Mouse (Mus musculus) T-helper 2 cell (primary cell): ENCODE measurements around the gene Dhcr24.

Experiments
- in situ Hi-C: fragments of 300-600 bp; cut with MboI, MseI; formaldehyde crosslinking; loops from one replicate; pipeline ENCODE4 v1.15.1; 2025; ENCODE audit warnings: high pct_unique_total_duplicates

Gene Dhcr24

GRCm38 (mm10) chr4:106560846-106561781, at the start of gene Dhcr24:
Gene Dhcr24 (plus strand): TSS chr4:106561038.
- in situ Hi-C loops = loop anchor here (5.0 to 10.0 kb wide), 2 partner anchors 101 to 424 kb away; no protein-coding TSS in a partner anchor

DNA sequence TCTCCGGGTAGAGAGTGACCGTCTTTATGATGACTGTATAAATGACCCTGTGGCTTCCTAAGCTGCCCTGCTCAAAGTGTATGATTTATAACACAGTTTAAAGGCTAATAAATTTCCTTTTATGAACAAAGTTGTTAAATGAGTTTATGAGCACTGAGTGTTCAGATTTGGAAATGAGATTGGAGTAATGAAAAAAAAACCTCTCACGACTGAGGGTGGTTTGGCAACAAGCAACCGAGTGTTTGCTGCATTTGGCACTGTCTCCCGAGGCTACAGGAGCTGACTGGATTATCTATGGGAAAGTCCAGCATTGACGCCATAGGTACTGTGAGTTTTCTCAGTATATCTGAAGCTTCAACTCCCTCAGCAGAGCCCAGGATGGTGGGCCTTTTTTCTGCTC, 46.2 kb upstream of the Dhcr24 start:
- in situ Hi-C loops = no loop called here

DNA sequence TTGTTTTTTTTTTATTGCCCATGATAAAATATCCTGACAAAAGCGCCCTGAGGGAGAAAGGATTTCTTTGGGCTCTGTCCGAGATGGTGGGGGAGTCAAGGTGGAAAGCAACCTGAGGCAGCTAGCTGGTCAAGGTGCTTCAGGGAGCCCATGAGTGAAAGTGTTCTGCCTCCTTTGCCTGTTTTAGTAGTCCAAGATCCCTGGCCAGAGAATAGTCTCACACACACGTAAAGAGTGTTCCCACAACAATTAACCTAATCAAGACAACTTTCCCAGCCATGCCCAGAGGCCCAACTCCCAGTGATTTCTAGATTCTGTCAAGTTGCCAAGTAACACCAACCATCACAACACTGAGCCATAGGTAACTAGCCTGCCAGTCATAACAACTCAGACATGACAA, 38.3 kb upstream of the Dhcr24 start:
- in situ Hi-C loops = loop anchor here (10.0 kb wide), 1 partner anchor 48 kb away; no protein-coding TSS in a partner anchor

GRCm38 (mm10) chr4:106524131-106524530, 36.7 kb upstream of the Dhcr24 start:
- in situ Hi-C loops = loop anchor here (10.0 kb wide), 1 partner anchor 49 kb away; no protein-coding TSS in a partner anchor

GRCm38 (mm10) chr4:106525001-106525400, 35.8 kb upstream of the Dhcr24 start:
- in situ Hi-C loops = loop anchor here (10.0 kb wide), 1 partner anchor 50 kb away; no protein-coding TSS in a partner anchor

GRCm38 (mm10) chr4:106527856-106528547, 32.8 kb upstream of the Dhcr24 start:
- in situ Hi-C loops = loop anchor here (10.0 kb wide), 1 partner anchor 53 kb away; no protein-coding TSS in a partner anchor

DNA sequence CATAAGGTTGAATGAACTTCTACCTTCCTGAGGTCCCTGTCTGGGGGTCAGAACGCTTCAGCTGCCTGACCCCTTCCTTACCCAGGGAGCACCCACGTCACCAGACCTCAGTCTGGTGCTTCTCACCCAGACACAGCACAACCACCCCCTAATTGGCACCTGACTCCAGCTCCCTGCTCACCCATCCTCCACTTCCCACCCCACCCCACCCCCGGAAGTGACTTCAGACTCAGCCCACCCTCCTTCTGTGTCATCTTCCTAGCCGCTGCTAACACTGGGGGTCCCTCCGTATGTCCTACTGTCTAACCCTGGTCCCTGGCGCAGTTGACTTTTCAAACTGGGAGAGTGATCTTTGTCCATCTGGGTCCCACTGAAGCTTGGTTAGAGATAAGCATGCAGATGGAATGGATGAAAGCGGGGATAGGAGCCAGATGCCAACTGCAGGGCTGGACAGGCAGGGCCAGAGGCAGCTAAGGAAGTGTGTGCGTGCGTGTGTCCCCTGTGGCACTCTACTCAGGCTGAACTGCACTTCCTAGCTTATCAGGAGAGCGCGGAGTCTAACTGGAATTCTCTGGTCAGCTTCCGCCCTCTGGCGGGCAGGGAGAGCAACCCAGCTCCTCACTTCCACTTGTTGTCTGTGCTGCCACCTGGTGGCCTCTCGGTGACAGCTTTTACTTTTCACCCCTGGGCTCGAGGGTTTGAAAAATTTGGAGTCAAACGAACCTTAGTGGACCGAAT, 31.3 kb upstream of the Dhcr24 start:
- in situ Hi-C loops = loop anchor here (10.0 kb wide), 1 partner anchor 55 kb away; no protein-coding TSS in a partner anchor

DNA sequence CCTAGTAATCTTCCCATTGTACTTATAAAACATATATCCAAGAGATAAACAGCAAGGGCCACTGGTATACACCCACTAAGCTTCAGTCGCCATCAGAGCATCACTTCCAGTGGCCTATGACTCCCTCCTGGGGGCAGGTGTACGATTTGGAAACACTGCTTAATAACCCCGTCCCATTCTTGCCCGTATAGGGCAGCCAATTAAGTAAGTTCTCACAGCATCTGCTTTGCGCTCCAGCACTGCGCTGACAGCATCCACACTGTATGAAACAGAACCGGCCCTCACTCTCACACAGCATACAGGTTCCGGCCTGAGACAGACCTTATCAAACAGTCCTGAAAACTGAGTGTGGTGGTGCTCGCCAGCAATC, 30.7 kb upstream of the Dhcr24 start:
- in situ Hi-C loops = no loop called here

GRCm38 (mm10) chr4:106533421-106534080, 27.3 kb upstream of the Dhcr24 start:
- in situ Hi-C loops = no loop called here

- in situ Hi-C loops = no loop called here
These were observed 26.6 kb upstream of the Dhcr24 start for GRCm38 (mm10) chr4:106534256-106534655.

DNA sequence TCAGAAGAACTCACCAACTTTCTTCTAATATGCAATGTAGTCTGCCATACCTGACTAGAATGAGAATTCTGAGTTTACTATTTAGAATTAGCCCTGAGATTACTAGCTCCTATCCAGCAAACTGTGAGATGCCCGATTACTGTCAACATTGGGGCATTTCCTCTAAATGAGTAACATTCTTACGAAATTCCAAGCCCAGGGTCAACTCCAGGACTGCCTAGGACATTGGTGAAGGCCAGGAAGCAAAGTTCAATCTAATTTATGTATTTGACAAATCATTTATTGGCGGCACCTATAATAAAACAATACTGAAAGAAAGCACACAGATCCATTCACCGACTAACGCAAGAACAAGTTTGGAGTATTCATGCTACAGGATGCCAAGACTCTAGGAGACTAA, 21.1 kb upstream of the Dhcr24 start:
- in situ Hi-C loops = no loop called here

DNA sequence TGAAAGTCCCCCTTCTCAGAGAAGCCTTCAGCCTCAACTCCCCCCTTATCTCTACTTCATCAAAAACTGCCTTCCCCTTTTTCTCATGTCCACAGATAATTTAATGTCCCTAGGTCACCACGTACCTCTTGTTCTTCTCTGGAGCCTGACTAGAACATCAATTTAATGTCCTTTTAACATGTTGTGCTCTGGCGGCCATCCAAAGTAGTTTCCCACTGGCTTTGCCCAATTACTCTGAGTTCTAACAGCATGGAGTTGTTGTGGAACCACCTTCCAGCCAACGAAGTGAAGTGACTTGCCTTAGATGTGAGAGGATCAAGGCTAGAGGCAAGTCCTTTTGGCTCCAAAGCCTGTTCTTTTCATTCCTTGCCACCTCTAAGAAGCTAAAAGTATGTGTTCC, 19.3 kb upstream of the Dhcr24 start:
- in situ Hi-C loops = no loop called here

- in situ Hi-C loops = no loop called here
These were observed 18.6 kb upstream of the Dhcr24 start for GRCm38 (mm10) chr4:106542211-106542610.

DNA sequence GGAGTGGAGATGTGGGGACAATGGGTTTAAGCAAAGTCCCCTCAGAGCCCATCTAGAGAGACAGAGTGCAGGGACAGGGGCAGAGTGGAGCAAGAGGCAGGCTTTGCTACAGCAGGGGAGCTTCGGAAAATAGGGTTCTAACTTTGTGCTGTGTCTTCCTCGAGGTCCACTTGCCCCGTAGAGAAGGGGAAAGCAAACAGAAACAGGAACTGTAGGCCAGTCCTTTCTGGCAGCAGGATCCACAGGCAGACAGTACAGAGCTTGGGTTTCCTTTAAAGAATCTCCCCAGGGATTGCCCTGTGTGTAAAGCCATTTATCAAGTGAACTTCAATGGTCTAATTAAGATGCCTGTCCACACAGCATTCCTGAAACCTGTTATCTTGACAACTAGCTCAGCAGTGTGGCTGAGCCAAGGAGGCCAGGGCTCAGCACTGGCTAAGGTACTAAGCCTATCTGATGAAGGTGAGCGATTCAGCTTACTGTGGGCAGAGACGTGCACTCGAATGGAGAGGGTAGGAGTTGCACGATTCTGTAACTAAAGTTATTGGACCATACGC, 14.9 kb upstream of the Dhcr24 start:
- in situ Hi-C loops = no loop called here

DNA sequence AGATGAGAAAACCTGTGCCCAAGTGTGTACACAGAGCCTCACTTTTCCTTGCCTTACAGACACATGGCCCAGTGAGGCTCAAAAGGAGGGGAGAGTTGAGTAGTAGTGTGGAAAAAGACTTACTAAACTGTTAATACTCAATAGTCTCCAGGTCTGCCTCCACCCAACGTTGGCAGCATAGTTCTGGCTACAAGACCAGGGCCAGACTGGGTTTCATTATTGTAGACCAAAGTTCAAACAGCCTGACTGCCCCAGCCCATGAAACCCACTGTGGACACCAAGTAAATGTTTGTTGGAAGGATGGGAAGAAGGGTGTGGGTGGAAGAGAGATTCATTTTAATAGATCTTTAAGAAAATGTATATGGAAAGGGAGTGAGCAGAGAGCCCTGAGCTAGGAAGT, 13.9 kb upstream of the Dhcr24 start:
- in situ Hi-C loops = no loop called here

DNA sequence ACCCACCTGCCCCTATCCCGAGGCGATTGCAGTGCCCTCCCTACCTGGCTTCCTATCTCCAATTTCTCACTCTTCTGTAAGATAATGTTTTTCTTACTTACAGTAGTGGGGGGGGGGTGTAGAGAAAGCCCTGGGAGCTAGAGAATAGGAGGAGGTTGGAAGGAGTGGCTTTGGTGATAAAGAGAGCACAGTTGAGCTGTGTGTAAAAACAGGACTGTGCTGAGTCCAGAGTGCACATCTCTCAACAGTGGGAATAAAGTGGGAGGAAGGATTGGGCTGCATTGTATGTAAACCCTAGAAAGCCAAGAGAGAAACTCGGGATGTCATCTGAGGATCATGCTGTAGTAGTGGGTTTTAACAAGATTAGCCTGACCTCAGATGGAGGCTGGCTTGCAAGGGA, 12.7 kb upstream of the Dhcr24 start:
- in situ Hi-C loops = no loop called here

DNA sequence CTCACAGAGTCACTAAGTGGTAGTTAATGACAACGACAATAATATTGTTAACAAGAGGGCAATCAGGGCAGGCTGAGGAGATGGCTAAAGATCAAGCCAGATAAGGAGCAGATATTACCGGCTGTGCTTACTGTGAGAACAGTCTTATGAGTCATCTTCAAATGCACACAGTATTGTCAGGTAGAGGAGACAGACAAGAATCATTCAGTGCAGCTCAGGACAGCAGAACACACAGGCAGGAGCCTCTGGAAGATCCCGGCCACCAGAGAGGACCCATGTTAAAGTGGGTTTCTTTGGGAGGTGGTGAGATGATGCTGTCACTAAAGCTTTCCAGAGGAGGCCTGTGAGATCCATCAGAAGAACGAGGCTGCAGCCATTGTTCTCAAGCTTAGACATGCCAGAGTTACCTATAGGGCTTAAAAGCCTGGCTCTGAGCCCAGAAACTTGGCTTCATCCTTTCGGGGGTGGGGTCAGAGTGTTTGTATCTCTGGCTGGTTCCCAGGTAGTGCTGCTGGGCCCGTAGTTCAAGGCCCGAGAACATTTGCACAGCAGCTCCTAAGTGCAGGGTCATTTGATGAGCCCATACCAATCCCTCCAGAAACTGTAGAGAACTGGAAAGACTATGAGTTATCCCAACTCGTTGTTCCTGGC, 10.2 kb upstream of the Dhcr24 start:
- in situ Hi-C loops = no loop called here

- in situ Hi-C loops = no loop called here
These were observed 3.6 kb upstream of the Dhcr24 start for GRCm38 (mm10) chr4:106557262-106557661.

GRCm38 (mm10) chr4:106557978-106558377, 2.9 kb upstream of the Dhcr24 start:
- in situ Hi-C loops = no loop called here
